Mouse (Mus musculus) CH12.LX (cell line): ENCODE data around the gene Nrap. TPM values are rescaled to one million over a fixed set of nuclear protein-coding genes. Genes with fewer than 3 reads are reported as not detected.
A peak's percentile ranks its signal among the peaks of the same experiment; 100 is the strongest.

ENCODE experiments used
- DNase-seq: peaks from one replicate; pipeline ENCODE4 v3.0.0-alpha.2; 2013; ENCODE audit errors: extremely low read depth
- H3K27ac ChIP-seq: 2 replicates; pipeline ENCODE4 v1.5.1; 2012; ENCODE audit warnings: low read depth, mild to moderate bottlenecking, control low read depth, moderate library complexity; ENCODE audit not compliant: insufficient read depth
- H3K27me3 ChIP-seq: replicated peaks from 2 replicates; pipeline ENCODE3; 2012; ENCODE audit warnings: inconsistent platforms
- H3K36me3 ChIP-seq, 2 experiments: replicated peaks in 1 of 2; 2 replicates each; pipeline versions ENCODE3 to v1.6.1; 2012; ENCODE audit warnings: inconsistent platforms in 1 of 2, low read length in 1 of 2, mild to moderate bottlenecking in 1 of 2, mixed read lengths in 1 of 2, moderate library complexity in 1 of 2; ENCODE audit not compliant: control insufficient read depth in 1 of 2, insufficient read depth in 1 of 2
- H3K4me1 ChIP-seq, 2 experiments: 2 replicates each; pipeline ENCODE4 v1.6.1; 2012; ENCODE audit warnings: inconsistent platforms in 1 of 2, moderate library complexity in 1 of 2; ENCODE audit not compliant: insufficient read depth in 2 of 2, control insufficient read depth in 1 of 2
- H3K4me2 ChIP-seq: 2 replicates; pipeline ENCODE4 v1.6.1; 2012; ENCODE audit warnings: low read depth, mild to moderate bottlenecking, control low read depth; ENCODE audit not compliant: poor library complexity, insufficient read depth, severe bottlenecking
- H3K4me3 ChIP-seq, 3 experiments: fragments of 150-350 bp in 1 of 3; sonication (generic) in 1 of 3; replicated peaks in 1 of 3; 2 replicates each; pipeline versions ENCODE3 to v1.5.1; 2011 to 2012; ENCODE audit warnings: low read depth in 2 of 3, low read length in 2 of 3, mild to moderate bottlenecking in 2 of 3, moderate library complexity in 2 of 3, control low read depth in 1 of 3, improper control_type of control experiment in 1 of 3, inconsistent platforms in 1 of 3, mixed read lengths in 1 of 3; ENCODE audit not compliant: poor library complexity in 1 of 3
- H3K79me2 ChIP-seq: replicated peaks from 2 replicates; pipeline ENCODE4 v1.6.1; 2012; ENCODE audit warnings: mild to moderate bottlenecking, moderate library complexity; ENCODE audit not compliant: control insufficient read depth, poor library complexity, insufficient read depth, severe bottlenecking; ENCODE audit errors: extremely low read depth
- H3K9ac ChIP-seq: 2 replicates; pipeline ENCODE4 v1.6.1; 2012; ENCODE audit warnings: low read depth, mild to moderate bottlenecking, control low read depth, moderate library complexity; ENCODE audit not compliant: insufficient read depth
- H3K9me3 ChIP-seq: replicated peaks from 2 replicates; pipeline ENCODE3; 2012; ENCODE audit warnings: low read length, inconsistent platforms, mixed read lengths
- BHLHE40 ChIP-seq: IDR thresholded peaks from 2 replicates; pipeline ENCODE4 v1.6.1; 2011; ENCODE audit warnings: mild to moderate bottlenecking, low read depth, low read length, improper control_type of control experiment
- CHD1 ChIP-seq: IDR thresholded peaks from 2 replicates; pipeline ENCODE4 v1.6.1; 2012; ENCODE audit warnings: low read depth, low read length, improper control_type of control experiment, inconsistent platforms
- CTCF ChIP-seq, 2 experiments: IDR thresholded peaks in 1 of 2; conservative IDR thresholded peaks in 1 of 2; 2 replicates each; pipeline ENCODE4 v1.5.1; 2011 to 2012; ENCODE audit warnings: low read depth in 2 of 2, low read length in 2 of 2, improper control_type of control experiment in 1 of 2, inconsistent platforms in 1 of 2, mild to moderate bottlenecking in 1 of 2, moderate library complexity in 1 of 2
- GABPA ChIP-seq: IDR thresholded peaks from 2 replicates; pipeline ENCODE4 v1.6.1; 2012; ENCODE audit warnings: low read depth, low read length, improper control_type of control experiment, inconsistent platforms; ENCODE audit not compliant: insufficient replicate concordance
- MAZ ChIP-seq: IDR thresholded peaks from 2 replicates; pipeline ENCODE4 v1.6.1; 2012; ENCODE audit warnings: low read depth, mild to moderate bottlenecking, inconsistent platforms, low read length, improper control_type of control experiment, moderate library complexity
- MYC ChIP-seq: IDR thresholded peaks from 2 replicates; pipeline ENCODE4 v1.6.1; 2011; ENCODE audit warnings: low read depth, mild to moderate bottlenecking, improper control_type of control experiment, low read length
- NRF1 ChIP-seq: IDR thresholded peaks from 2 replicates; pipeline ENCODE4 v1.6.1; 2014; ENCODE audit warnings: low read depth, mild to moderate bottlenecking, inconsistent platforms, low read length, improper control_type of control experiment, moderate library complexity
- PAX5 ChIP-seq: IDR thresholded peaks from 2 replicates; pipeline ENCODE4 v1.6.1; 2012; ENCODE audit warnings: low read length, inconsistent platforms, mixed read lengths
- POLR2A ChIP-seq: IDR thresholded peaks from 2 replicates; pipeline ENCODE4 v1.6.1; 2011; ENCODE audit warnings: low read depth, mild to moderate bottlenecking, improper control_type of control experiment, low read length
- RAD21 ChIP-seq: IDR thresholded peaks from 2 replicates; pipeline ENCODE4 v1.6.1; 2011; ENCODE audit warnings: low read depth, mild to moderate bottlenecking, low read length, improper control_type of control experiment, moderate library complexity
- RCOR1 ChIP-seq: conservative IDR thresholded peaks from 2 replicates; pipeline ENCODE4 v1.6.1; 2012; ENCODE audit warnings: low read depth, mild to moderate bottlenecking, inconsistent platforms, low read length, improper control_type of control experiment
- SIN3A ChIP-seq: IDR thresholded peaks from 2 replicates; pipeline ENCODE4 v1.6.1; 2012; ENCODE audit warnings: low read length, improper control_type of control experiment, inconsistent platforms
- ZC3H11A ChIP-seq: IDR thresholded peaks from 2 replicates; pipeline ENCODE4 v1.6.1; 2012; ENCODE audit warnings: low read depth, mild to moderate bottlenecking, inconsistent platforms, low read length, improper control_type of control experiment
- ZMIZ1 ChIP-seq: IDR thresholded peaks from 2 replicates; pipeline ENCODE4 v1.6.1; 2012; ENCODE audit warnings: low read depth, mild to moderate bottlenecking, inconsistent platforms, low read length, improper control_type of control experiment
- ZNF384 ChIP-seq: IDR thresholded peaks from 2 replicates; pipeline ENCODE4 v1.6.1; 2012; ENCODE audit warnings: low read depth, low read length, improper control_type of control experiment, inconsistent platforms
- dilution Hi-C: fragments of 300-500 bp; cut with MboI; formaldehyde crosslinking; loops from 2 replicates; pipeline ENCODE4 v1.14.3; 2020; ENCODE audit warnings: low sequenced_read_pairs; ENCODE audit not compliant: extremely low pct_unique_long_range_greater_than_20kb, extremely low pct_ligation_motif_present
- in situ Hi-C: fragments of 300-500 bp; cut with MboI; formaldehyde crosslinking; loops from 3 replicates; pipeline ENCODE4 v1.14.3; 2019; ENCODE audit warnings: low sequenced_read_pairs, low pct_ligation_motif_present, low pct_unique_long_range_greater_than_20kb, mixed read lengths
- polyA plus RNA-seq: library from polyadenylated mRNA; unstranded; fragments of >175 nt; gene quantifications from 2 replicates; pipeline ENCODE4 v1.2.1, GENCODE M21; 2012; ENCODE audit warnings: low read depth; ENCODE audit not compliant: insufficient read length
- total RNA-seq, 2 experiments: library from RNA; depleted of rRNA; stranded (reverse); fragments of 300-350 nt in 1 of 2; fragments of >200 nt in 1 of 2; gene quantifications; 2 replicates each; pipeline ENCODE4 v1.2.3; 2012 to 2014

The Nrap gene
- total and polyA plus RNA-seq, 3 experiments, result 0.04 to 1.5 (median 0.17) TPM

DNA sequence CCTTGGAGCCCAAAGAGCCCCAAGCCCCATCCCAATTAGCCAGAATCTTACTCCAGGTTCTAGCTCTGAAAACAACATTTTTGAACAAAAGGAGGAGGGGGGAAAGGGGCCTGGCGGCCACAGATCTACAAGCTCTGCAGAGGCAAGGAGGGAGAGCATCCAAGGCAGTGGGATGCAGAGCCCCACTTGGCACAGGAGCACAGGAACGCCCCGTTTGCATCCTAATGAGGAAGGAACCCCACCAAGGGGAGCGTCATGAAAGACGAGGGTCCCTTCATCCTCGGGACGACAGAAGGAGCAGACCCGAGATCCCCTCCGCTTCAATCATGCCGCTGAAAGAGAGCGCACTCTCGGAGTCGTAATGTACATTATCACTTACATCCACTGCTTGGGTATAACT is 43.1 kb downstream of the Nrap start:
- Histone ChIP-seq H3K79me2 (no peaks in the 10 kb centered on the region), H3K9me3 (no peaks in the 10 kb centered on the region), H3K36me3 (no peaks in the 10 kb centered on the region)
- dilution Hi-C loops, result no loop called here
- TF ChIP-seq PAX5 (no peak), BHLHE40 (no peak), ZMIZ1 (no peak), RAD21 (no peak), GABPA (no peak), RCOR1 (no peak), ZC3H11A (no peak), MYC (no peak), CHD1 (no peak), NRF1 (no peak), SIN3A (no peak), POLR2A (no peak), ZNF384 (no peak)
- TF ChIP-seq, all 38 proteins: peak for 0
- DNase-seq, result no peak
- Histone ChIP-seq H3K27ac (no peak overlapping the region), H3K9ac (no peak overlapping the region), H3K4me1 (no peaks in the 10 kb centered on the region; a peak in 1 of 4 replicates), H3K27me3 (peaks cover 56% of the 10 kb centered on the region), H3K4me2 (no peak overlapping the region), H3K4me3 (no peak overlapping the region)
- in situ Hi-C loops, result no loop called here

- H3K4me3 ChIP-seq, result no peak overlapping the region
- no peak overlapping the region for H3K4me2 ChIP-seq
- no peaks in the 10 kb centered on the region; a peak in 1 of 4 replicates for H3K4me1 ChIP-seq
- dilution Hi-C loops (no loop called here), in situ Hi-C loops (no loop called here)
- peaks cover 63% of the 10 kb centered on the region for H3K27me3 ChIP-seq
- peak; percentile 16 for DNase-seq
- H3K27ac ChIP-seq, result no peak overlapping the region
- H3K36me3 ChIP-seq, result no peaks in the 10 kb centered on the region
- H3K9ac ChIP-seq, result no peak overlapping the region
- no peaks in the 10 kb centered on the region for H3K79me2 ChIP-seq
- TF ChIP-seq CTCF (conservative IDR thresholded peaks at IDR 0.05 in 1 of 2, IDR thresholded peaks at IDR 0.05 in 1 of 2; ENCODE audit: low read depth in 2 of 2, low read length in 2 of 2) (peak; percentile 36 to 62; a peak in 2 of 4 replicates), MAZ (no peak), RAD21 (peak; percentile 35)
- H3K9me3 ChIP-seq, result no peaks in the 10 kb centered on the region
Measured at GRCm38 (mm10) chr19:56346016-56346415, 43.8 kb downstream of the Nrap start.
